Mouse (Mus musculus) cerebellum, adult 2 months (tissue): ENCODE measurements around the gene Fstl4. TPM values are rescaled to one million over a fixed set of nuclear protein-coding genes. Genes with fewer than 3 reads are reported as not detected.

ENCODE experiments used
- DNase-seq, 2 experiments: peaks; one replicate each; pipeline ENCODE4 v3.0.0; 2021
- H3K27ac ChIP-seq: fragments of 200-500 bp; 2 replicates; pipeline ENCODE4 v1.5.1; 2012; ENCODE audit warnings: low read length, control low read depth, inconsistent platforms; ENCODE audit not compliant: insufficient read depth
- H3K27me3 ChIP-seq: fragments of 200-500 bp; 2 replicates; pipeline ENCODE4 v1.6.1; 2012; ENCODE audit warnings: inconsistent platforms, mild to moderate bottlenecking, low read length, moderate library complexity; ENCODE audit not compliant: control insufficient read depth, insufficient read depth
- H3K4me1 ChIP-seq: fragments of 200-500 bp; 2 replicates; pipeline ENCODE4 v1.6.1; 2011; ENCODE audit warnings: low read length; ENCODE audit not compliant: control insufficient read depth, insufficient read depth
- H3K4me3 ChIP-seq: fragments of 200-500 bp; replicated peaks from 2 replicates; pipeline ENCODE3; 2011; ENCODE audit warnings: mild to moderate bottlenecking, low read depth, low read length, control low read depth; ENCODE audit not compliant: insufficient read depth
- CTCF ChIP-seq: fragments of 200-500 bp; IDR thresholded peaks from 2 replicates; pipeline ENCODE4 v1.5.1; 2011; ENCODE audit warnings: low read depth, mild to moderate bottlenecking, control low read depth, low read length, moderate library complexity, borderline replicate concordance; ENCODE audit not compliant: insufficient read depth
- POLR2A ChIP-seq: fragments of 200-500 bp; IDR thresholded peaks from 2 replicates; pipeline ENCODE4 v1.6.1; 2011; ENCODE audit warnings: low read length, control low read depth, borderline replicate concordance; ENCODE audit not compliant: insufficient read depth
- WGBS: fragments of 180-500 bp; shearing (Covaris S2); methylation state at CpG from one replicate; pipeline ENCODE4 v1.1.7; 2018; 5-methylcytosine and 5-hydroxymethylcytosine counted together
- polyA plus RNA-seq: library from polyadenylated mRNA; depleted of rRNA; stranded (reverse); fragments of >200 nt; gene quantifications from 2 replicates; pipeline ENCODE4 v1.2.3, GENCODE M21; 2012

Fstl4 gene
- polyA plus RNA-seq, 1 experiment, result 4.1 TPM

DNA sequence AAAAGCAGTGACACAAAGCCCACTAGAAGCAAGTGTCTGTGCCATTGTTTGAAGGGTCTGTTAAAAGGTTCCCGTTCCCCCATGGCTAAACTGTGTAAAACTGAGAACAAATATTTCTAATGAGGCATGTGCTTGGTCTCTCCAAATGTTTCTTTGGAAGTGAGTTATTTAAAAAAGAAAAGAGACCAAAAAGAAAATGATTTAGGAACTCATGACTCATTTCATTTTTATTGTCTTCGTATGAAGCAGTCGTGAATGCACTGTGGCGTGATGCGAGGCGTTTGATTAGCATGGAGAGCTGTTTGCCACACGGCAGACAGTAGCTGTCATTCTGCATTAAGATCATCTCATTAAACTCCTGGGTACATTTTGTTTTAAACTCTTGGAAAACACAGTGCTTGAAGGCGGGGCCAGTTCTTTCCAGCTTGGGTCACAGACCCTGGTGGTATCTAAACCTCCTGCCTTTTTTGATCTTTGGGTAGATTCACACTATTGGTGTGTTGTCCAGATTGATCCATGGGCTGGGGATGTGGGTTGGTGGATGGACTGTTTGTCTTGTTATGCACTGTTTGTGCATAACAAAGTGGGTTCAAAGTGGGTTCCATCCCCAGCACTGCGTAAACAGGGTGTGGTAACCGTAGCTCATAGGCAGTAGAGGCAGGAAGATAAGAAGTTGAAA lies 376.4 kb downstream of the Fstl4 start:
- WGBS, result 67% methylated on average over 10 of the region's 10 CpGs
- no peak for TF ChIP-seq POLR2A
- no peak for TF ChIP-seq CTCF

DNA sequence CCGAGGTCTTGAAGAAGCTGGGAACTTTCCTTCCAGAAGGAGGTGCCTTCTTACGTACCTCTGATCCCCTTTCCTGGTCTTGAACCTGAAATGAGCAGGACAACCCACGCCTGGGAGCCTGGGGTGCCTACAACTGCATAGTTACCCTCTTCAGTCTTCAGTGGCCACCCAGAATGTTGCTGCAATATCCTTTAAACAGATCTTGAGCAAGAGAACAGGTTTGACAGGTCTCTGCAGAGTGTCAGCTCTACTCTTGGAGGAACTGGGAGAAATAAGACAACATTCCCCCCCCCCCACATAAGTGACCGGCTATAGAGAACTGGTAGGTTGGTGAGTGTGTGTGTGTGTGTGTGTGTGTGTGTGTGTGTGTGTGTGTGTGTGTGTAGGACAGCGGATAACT lies 379.1 kb downstream of the Fstl4 start:
- DNase-seq, result no peak
- H3K4me1 ChIP-seq, result no peaks in the 10 kb centered on the region
- H3K27ac ChIP-seq, result no peak overlapping the region
- 95% methylated on average over 5 of the region's 5 CpGs for WGBS
- no peaks in the 10 kb centered on the region for H3K27me3 ChIP-seq
- no peak overlapping the region for H3K4me3 ChIP-seq
- TF ChIP-seq POLR2A, result no peak
- no peak for TF ChIP-seq CTCF

More for the DNA sequence above, 376.4 kb downstream of the Fstl4 start:
- Histone ChIP-seq H3K27ac (no peak overlapping the region), H3K4me3 (no peak overlapping the region), H3K4me1 (no peaks in the 10 kb centered on the region), H3K27me3 (no peaks in the 10 kb centered on the region)
- no peak for DNase-seq

DNA sequence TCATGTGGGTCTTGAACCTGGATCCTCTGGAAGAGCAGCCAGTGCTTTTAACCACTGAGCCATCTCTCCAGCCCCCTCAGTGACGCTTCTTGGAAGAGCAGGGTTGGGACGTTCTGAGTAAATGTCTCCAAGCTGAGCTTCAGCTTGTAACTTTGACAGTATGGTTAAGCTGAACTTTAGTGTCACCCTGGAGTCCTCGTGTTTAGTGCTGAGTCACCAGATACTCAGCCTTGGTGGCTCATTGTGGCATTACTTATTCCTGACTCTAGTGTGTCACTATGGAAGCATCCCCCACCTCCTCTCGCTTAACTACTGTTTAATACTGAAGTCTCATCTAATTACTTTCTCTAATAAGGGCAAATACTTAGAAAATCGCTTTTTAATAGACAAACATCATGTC lies 380.1 kb downstream of the Fstl4 start:
- Histone ChIP-seq H3K4me3 (no peak overlapping the region), H3K4me1 (no peaks in the 10 kb centered on the region), H3K27me3 (no peaks in the 10 kb centered on the region), H3K27ac (no peak overlapping the region)
- no peak for DNase-seq
- 81% methylated on average over 5 of the region's 5 CpGs for WGBS
- TF ChIP-seq CTCF (no peak), POLR2A (no peak)

DNA sequence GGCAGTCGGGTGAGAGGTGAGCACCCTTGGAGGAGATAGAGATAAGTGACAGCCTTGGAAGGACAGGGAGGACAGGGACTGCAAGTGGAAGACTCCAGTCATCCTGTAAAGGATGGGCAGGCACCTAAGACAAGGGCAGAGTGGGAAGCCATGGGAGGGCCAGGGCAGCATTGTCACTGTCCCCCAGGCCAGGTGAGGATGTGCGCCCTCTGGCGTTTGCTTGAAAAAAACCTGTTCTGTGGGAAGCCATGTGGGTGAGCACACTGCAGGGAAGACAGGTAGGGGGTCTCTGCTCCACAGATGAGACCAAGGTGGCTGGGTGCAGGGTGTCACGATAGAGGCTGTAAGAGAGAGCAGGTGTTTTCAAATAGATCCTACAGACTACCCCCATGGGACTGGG lies 381.9 kb downstream of the Fstl4 start:
- H3K4me3 ChIP-seq, result no peak overlapping the region
- 47% methylated on average over 4 of the region's 4 CpGs for WGBS
- DNase-seq, result peak; percentile 29 to 31
- TF ChIP-seq CTCF (peak; percentile 74), POLR2A (no peak)
- H3K4me1 ChIP-seq, result no peaks in the 10 kb centered on the region
- H3K27me3 ChIP-seq, result no peaks in the 10 kb centered on the region
- no peak overlapping the region for H3K27ac ChIP-seq

DNA sequence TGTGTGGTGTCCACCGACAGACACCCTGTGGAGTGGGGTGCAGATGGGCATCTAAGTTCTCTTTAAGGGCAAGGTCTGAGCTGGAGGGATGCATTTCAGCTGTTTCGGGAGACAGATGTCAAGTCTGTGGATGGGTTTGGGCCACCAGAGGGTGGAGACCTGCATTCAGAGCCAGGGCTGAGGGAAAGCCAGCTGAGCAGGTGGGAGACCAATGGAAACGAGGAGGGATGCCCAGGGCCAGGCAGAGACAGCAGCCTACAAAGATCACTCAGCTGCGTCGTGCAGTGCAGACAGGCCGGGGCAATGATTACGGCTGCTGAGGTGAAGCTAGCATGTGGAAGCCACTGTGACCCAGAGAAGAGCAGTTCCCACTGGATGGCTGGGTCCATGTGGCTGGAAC lies 392.0 kb downstream of the Fstl4 start:
- no peak for TF ChIP-seq CTCF
- TF ChIP-seq POLR2A, result no peak
- DNase-seq, result no peak
- 37% methylated on average over 7 of the region's 7 CpGs for WGBS
- Histone ChIP-seq H3K27me3 (no peaks in the 10 kb centered on the region), H3K4me1 (no peaks in the 10 kb centered on the region), H3K27ac (no peak overlapping the region), H3K4me3 (no peak overlapping the region)

DNA sequence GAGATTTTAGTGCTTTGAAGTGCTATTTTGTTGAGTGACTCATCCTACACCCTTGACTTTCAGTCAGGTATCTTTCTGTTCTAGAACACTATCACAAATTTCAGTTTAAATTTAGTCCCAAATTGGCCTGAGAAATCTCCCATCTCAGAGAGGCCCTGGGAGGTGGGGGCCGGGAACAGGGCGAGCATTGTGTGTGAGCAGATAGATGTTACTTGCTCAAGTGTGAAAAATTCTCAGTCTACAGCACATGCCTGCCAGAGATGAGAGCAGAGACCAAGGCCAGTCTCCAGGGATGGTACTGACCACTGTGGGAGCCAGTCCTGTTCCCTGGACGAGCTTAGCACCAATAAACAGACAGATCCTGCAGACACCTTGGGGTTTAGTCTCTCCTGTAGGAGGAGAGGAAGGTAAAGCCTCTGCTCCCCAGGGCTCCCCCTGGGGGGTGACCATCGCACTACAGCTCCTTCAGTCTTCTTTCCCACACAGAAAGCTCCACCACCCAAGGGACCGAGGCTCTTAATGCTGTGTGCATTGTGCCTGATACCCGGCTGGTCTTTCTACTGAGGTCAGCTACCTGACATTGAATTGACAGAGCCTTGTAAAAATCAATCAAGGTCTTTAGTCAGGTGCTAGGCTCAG lies 393.3 kb downstream of the Fstl4 start:
- no peaks in the 10 kb centered on the region for H3K4me1 ChIP-seq
- no peaks in the 10 kb centered on the region for H3K27me3 ChIP-seq
- DNase-seq, result no peak
- H3K4me3 ChIP-seq, result no peak overlapping the region
- TF ChIP-seq POLR2A (no peak), CTCF (no peak)
- 66% methylated on average over 6 of the region's 6 CpGs for WGBS
- no peak overlapping the region for H3K27ac ChIP-seq

DNA sequence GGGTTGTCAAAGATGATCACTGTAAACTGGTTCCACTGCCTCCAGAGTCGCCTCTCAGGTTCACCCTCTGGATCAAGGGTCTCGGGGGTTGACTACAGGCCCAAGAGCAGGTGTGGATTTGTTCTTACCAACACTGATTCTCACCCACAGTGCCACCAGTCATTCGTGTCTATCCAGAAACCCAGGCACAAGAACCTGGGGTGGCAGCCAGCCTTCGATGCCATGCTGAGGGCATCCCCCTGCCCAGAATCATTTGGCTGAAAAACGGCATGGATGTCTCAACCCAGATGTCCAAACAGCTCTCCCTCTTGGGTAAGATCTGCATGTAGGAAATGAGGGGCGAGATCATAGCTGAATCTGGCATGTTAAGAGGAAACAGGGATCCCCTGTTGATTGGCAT lies 398.0 kb downstream of the Fstl4 start:
- no peak overlapping the region for H3K27ac ChIP-seq
- no peak for DNase-seq
- 35% methylated on average over 6 of the region's 6 CpGs for WGBS
- TF ChIP-seq POLR2A (no peak), CTCF (no peak)
- H3K4me3 ChIP-seq, result no peak overlapping the region
- no peaks in the 10 kb centered on the region for H3K4me1 ChIP-seq
- H3K27me3 ChIP-seq, result no peaks in the 10 kb centered on the region

DNA sequence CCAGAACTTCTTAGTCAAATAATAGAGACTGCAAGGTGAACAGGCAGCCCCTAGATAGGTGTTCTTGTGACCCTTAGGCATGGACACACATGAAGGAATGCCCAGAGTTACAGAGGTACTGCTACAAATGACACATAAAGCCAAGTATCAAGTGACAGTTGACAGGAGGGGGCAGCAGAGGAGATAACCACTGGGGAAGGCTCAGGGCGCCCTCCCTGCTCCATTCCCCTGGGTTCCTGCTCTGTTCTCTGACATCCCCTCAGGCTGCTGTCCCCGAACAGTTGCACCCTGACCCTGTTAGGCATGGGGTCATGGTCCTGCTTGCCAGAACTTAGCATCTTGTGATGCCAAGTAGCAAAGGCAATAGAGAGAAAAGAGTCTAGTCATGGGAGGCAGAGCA lies 402.0 kb downstream of the Fstl4 start:
- Histone ChIP-seq H3K4me1 (no peaks in the 10 kb centered on the region), H3K27ac (no peak overlapping the region), H3K27me3 (no peaks in the 10 kb centered on the region), H3K4me3 (no peak overlapping the region)
- 75% methylated on average over 2 of the region's 2 CpGs for WGBS
- TF ChIP-seq CTCF (no peak), POLR2A (no peak)
- DNase-seq, result no peak
